Mouse (Mus musculus) brain, embryonic 14.5 days (tissue): ENCODE data around the gene Zfp661.

ENCODE experiments used
- CTCF ChIP-seq: fragments of 200-500 bp; IDR thresholded peaks from 2 replicates; pipeline ENCODE4 v1.5.1; 2012; ENCODE audit warnings: inconsistent platforms, mild to moderate bottlenecking, moderate library complexity, borderline replicate concordance; ENCODE audit not compliant: insufficient read depth, insufficient read length; ENCODE audit errors: extremely low read depth
- POLR2A ChIP-seq: fragments of 200-500 bp; IDR thresholded peaks from 2 replicates; pipeline ENCODE4 v1.6.1; 2012; ENCODE audit warnings: mild to moderate bottlenecking, inconsistent platforms, borderline replicate concordance; ENCODE audit not compliant: poor library complexity, insufficient read depth, insufficient read length, severe bottlenecking; ENCODE audit errors: extremely low read depth

DNA sequence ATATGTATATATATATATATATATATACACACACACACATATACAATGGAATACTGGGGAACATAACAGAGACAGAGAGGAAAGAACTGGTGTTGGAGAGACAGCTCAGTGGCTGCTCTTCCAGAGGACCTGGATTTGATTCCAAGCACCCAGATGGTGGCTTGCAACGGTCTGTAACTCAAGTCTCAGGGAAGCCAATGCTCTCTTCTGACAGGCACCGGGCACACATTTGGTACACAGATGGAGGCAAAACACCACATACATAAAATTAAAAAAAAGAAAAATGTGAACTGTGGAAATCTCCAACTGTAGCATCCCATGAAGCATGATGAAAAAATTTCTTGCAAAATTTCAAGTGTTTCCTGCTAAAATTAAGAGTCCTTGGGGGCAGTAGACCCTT lies 37.9 kb upstream of the Zfp661 start:
- TF ChIP-seq CTCF (no peak), POLR2A (no peak)
